Mouse (Mus musculus) kidney, embryonic 16.5 days (tissue): ENCODE measurements around the gene Serpinb13. TPM values are rescaled to one million over a fixed set of nuclear protein-coding genes. Genes with fewer than 3 reads are reported as not detected.

Experiments used
- ATAC-seq: fragments of 200-750 bp; cut with Nextera tagmentation; 2 replicates; pipeline ENCODE4 v1.8.0; 2017; ENCODE audit warnings: moderate TSS enrichment; ENCODE audit not compliant: low FRiP score, low TSS enrichment
- H3K27ac ChIP-seq: fragments of 300-500 bp; sonication (generic); 2 replicates; pipeline ENCODE4 v1.5.1; 2014; ENCODE audit warnings: low read length
- H3K27me3 ChIP-seq: fragments of 300-500 bp; sonication (generic); 2 replicates; pipeline ENCODE4 v1.6.1; 2014; ENCODE audit warnings: low read length, control low read depth, mixed read lengths; ENCODE audit not compliant: insufficient read depth
- H3K36me3 ChIP-seq: fragments of 300-500 bp; sonication (generic); 2 replicates; pipeline ENCODE4 v1.6.1; 2014; ENCODE audit warnings: low read length, control low read depth, mixed read lengths; ENCODE audit not compliant: insufficient read depth
- H3K4me1 ChIP-seq: fragments of 300-500 bp; sonication (generic); 2 replicates; pipeline ENCODE4 v1.6.1; 2014; ENCODE audit warnings: low read length, control low read depth, mixed read lengths; ENCODE audit not compliant: insufficient read depth
- H3K4me2 ChIP-seq: fragments of 300-500 bp; sonication (generic); replicated peaks from 2 replicates; pipeline ENCODE4 v1.6.1; 2014; ENCODE audit warnings: low read depth, low read length
- H3K4me3 ChIP-seq: fragments of 300-500 bp; sonication (generic); 2 replicates; pipeline ENCODE4 v1.5.1; 2014; ENCODE audit warnings: mild to moderate bottlenecking, low read length
- H3K9ac ChIP-seq: fragments of 300-500 bp; sonication (generic); replicated peaks from 2 replicates; pipeline ENCODE4 v1.6.1; 2014; ENCODE audit warnings: low read length
- H3K9me3 ChIP-seq: fragments of 300-500 bp; sonication (generic); 2 replicates; pipeline ENCODE4 v1.6.1; 2016; ENCODE audit warnings: low read length, control low read depth
- WGBS: fragments of 180-500 bp; shearing (Covaris S2); extraction: QIAGEN DNeasy Blood & Tissue Kit; methylation state at CpG from one replicate; pipeline ENCODE4 v1.1.7; 2014; 5-methylcytosine and 5-hydroxymethylcytosine counted together
- polyA plus RNA-seq: library from polyadenylated mRNA; unstranded; fragments of >200 nt; fragmentation: Nextera tagmentation; extraction: Ambion mirVana; gene quantifications from 2 replicates; pipeline ENCODE4 v1.2.1, GENCODE M21; 2015

Serpinb13 gene
- not detected in 2 replicates for polyA plus RNA-seq

- Histone ChIP-seq H3K9ac (no peak within 1 kb of the TSS), H3K4me1 (no peaks in the 10 kb centered on the region), H3K27ac (no peak within 1 kb of the TSS), H3K27me3 (no peaks in the 10 kb centered on the region), H3K36me3 (no peaks in the 10 kb centered on the region), H3K4me2 (no peak within 1 kb of the TSS), H3K9me3 (no peaks in the 10 kb centered on the region), H3K4me3 (no peak within 1 kb of the TSS)
- ATAC-seq: no peak
Observed at GRCm38 (mm10) chr1:106980684-106981083, at the start of gene Serpinb13. Serpinb13 (plus strand) TSS chr1:106980984.

- no peak for ATAC-seq
- Histone ChIP-seq H3K36me3 (no peaks in the 10 kb centered on the region), H3K4me2 (no peak overlapping the region), H3K4me3 (no peak overlapping the region), H3K27ac (no peak overlapping the region), H3K4me1 (no peaks in the 10 kb centered on the region), H3K9me3 (no peaks in the 10 kb centered on the region), H3K9ac (no peak overlapping the region), H3K27me3 (no peaks in the 10 kb centered on the region)
- WGBS: 79% methylated on average over 4 of the region's 4 CpGs
Observed at GRCm38 (mm10) chr1:106931954-106932353, 48.8 kb upstream of the Serpinb13 start.

- ATAC-seq: no peak
- H3K4me1 ChIP-seq: no peaks in the 10 kb centered on the region
- no peak overlapping the region for H3K27ac ChIP-seq
- no peaks in the 10 kb centered on the region for H3K27me3 ChIP-seq
- no peaks in the 10 kb centered on the region for H3K9me3 ChIP-seq
- H3K4me2 ChIP-seq: no peak overlapping the region
- H3K9ac ChIP-seq: no peak overlapping the region
- no peak overlapping the region for H3K4me3 ChIP-seq
- H3K36me3 ChIP-seq: no peaks in the 10 kb centered on the region
Observed at GRCm38 (mm10) chr1:106933658-106934057, 47.1 kb upstream of the Serpinb13 start.

- WGBS: 80% methylated on average over 6 of the region's 6 CpGs
- Histone ChIP-seq H3K9me3 (no peaks in the 10 kb centered on the region), H3K27ac (no peak within 1 kb of the TSS), H3K4me2 (no peak within 1 kb of the TSS), H3K36me3 (no peaks in the 10 kb centered on the region), H3K4me1 (no peaks in the 10 kb centered on the region), H3K4me3 (no peak within 1 kb of the TSS), H3K27me3 (no peaks in the 10 kb centered on the region), H3K9ac (no peak within 1 kb of the TSS)
- ATAC-seq: no peak
Observed at GRCm38 (mm10) chr1:106934265-106934664, 46.5 kb upstream of the Serpinb13 start, which contains the start of gene Serpinb12. Serpinb12 (plus strand) TSS chr1:106934449.

- Histone ChIP-seq H3K36me3 (no peaks in the 10 kb centered on the region), H3K9me3 (no peaks in the 10 kb centered on the region), H3K4me3 (no peak overlapping the region), H3K4me2 (no peak overlapping the region), H3K27ac (no peak overlapping the region), H3K9ac (no peak overlapping the region), H3K4me1 (no peaks in the 10 kb centered on the region), H3K27me3 (no peaks in the 10 kb centered on the region)
- ATAC-seq: no peak
- 71% methylated on average over 1 of the region's 1 CpGs for WGBS
Observed at GRCm38 (mm10) chr1:106947217-106947616, 33.6 kb upstream of the Serpinb13 start.

- no peak overlapping the region for H3K27ac ChIP-seq
- no peaks in the 10 kb centered on the region for H3K36me3 ChIP-seq
- H3K9ac ChIP-seq: no peak overlapping the region
- no peak overlapping the region for H3K4me2 ChIP-seq
- no peaks in the 10 kb centered on the region for H3K27me3 ChIP-seq
- H3K4me3 ChIP-seq: no peak overlapping the region
- H3K9me3 ChIP-seq: no peaks in the 10 kb centered on the region
- ATAC-seq: no peak
- H3K4me1 ChIP-seq: no peaks in the 10 kb centered on the region
- 74% methylated on average over 3 of the region's 3 CpGs for WGBS
Observed at GRCm38 (mm10) chr1:106959981-106960380, 20.8 kb upstream of the Serpinb13 start.

- Histone ChIP-seq H3K9ac (no peak overlapping the region), H3K27me3 (no peaks in the 10 kb centered on the region), H3K27ac (no peak overlapping the region), H3K4me1 (no peaks in the 10 kb centered on the region), H3K9me3 (no peaks in the 10 kb centered on the region), H3K36me3 (no peaks in the 10 kb centered on the region), H3K4me3 (no peak overlapping the region), H3K4me2 (no peak overlapping the region)
- 42% methylated on average over 3 of the region's 3 CpGs for WGBS
- no peak for ATAC-seq
Observed at GRCm38 (mm10) chr1:106961023-106961422, 19.8 kb upstream of the Serpinb13 start.

GRCm38 (mm10) chr1:106983092-106983491 is 2.3 kb downstream of the Serpinb13 start:
- H3K9ac ChIP-seq: no peak overlapping the region
- no peaks in the 10 kb centered on the region for H3K27me3 ChIP-seq
- H3K36me3 ChIP-seq: no peaks in the 10 kb centered on the region
- H3K4me2 ChIP-seq: no peak overlapping the region
- WGBS: 86% methylated on average over 1 of the region's 1 CpGs
- no peak overlapping the region for H3K27ac ChIP-seq
- H3K4me1 ChIP-seq: no peaks in the 10 kb centered on the region
- no peak for ATAC-seq
- H3K9me3 ChIP-seq: no peaks in the 10 kb centered on the region
- no peak overlapping the region for H3K4me3 ChIP-seq

- Histone ChIP-seq H3K4me2 (no peak overlapping the region), H3K9ac (no peak overlapping the region), H3K36me3 (no peaks in the 10 kb centered on the region), H3K9me3 (no peaks in the 10 kb centered on the region), H3K4me3 (no peak overlapping the region), H3K27ac (no peak overlapping the region), H3K27me3 (no peaks in the 10 kb centered on the region), H3K4me1 (no peaks in the 10 kb centered on the region)
- WGBS: 60% methylated on average over 2 of the region's 2 CpGs
- no peak for ATAC-seq
Observed at GRCm38 (mm10) chr1:106983865-106984264, 3.1 kb downstream of the Serpinb13 start.

- no peak overlapping the region for H3K4me2 ChIP-seq
- no peak overlapping the region for H3K27ac ChIP-seq
- H3K36me3 ChIP-seq: no peaks in the 10 kb centered on the region
- H3K9ac ChIP-seq: no peak overlapping the region
- no peaks in the 10 kb centered on the region for H3K27me3 ChIP-seq
- no peaks in the 10 kb centered on the region for H3K9me3 ChIP-seq
- H3K4me3 ChIP-seq: no peak overlapping the region
- H3K4me1 ChIP-seq: no peaks in the 10 kb centered on the region
- peak; percentile 54; the same call in 1 of the 2 replicates for ATAC-seq
- WGBS: 74% methylated on average over 13 of the region's 13 CpGs
Observed at GRCm38 (mm10) chr1:107000424-107000823, 19.6 kb downstream of the Serpinb13 start.
